Mouse (Mus musculus) adrenal gland, adult 10 weeks (tissue): ENCODE data around the gene Scnm1. TPM values are rescaled to one million over a fixed set of nuclear protein-coding genes. Genes with fewer than 3 reads are reported as not detected.

Source experiments
- polyA plus RNA-seq: library from polyadenylated mRNA; stranded (reverse); fragments of 350-450 nt; fragmentation: Illumina TruSeq; extraction: RNeasy Lipid Tissue Mini Kit (QIAGEN cat#74804); gene quantifications from one replicate; pipeline ENCODE4 v1.2.3, GENCODE M21; 2014; ENCODE audit warnings: low read depth, low replicate concordance

Scnm1 gene
- polyA plus RNA-seq, result 16.7 TPM

DNA sequence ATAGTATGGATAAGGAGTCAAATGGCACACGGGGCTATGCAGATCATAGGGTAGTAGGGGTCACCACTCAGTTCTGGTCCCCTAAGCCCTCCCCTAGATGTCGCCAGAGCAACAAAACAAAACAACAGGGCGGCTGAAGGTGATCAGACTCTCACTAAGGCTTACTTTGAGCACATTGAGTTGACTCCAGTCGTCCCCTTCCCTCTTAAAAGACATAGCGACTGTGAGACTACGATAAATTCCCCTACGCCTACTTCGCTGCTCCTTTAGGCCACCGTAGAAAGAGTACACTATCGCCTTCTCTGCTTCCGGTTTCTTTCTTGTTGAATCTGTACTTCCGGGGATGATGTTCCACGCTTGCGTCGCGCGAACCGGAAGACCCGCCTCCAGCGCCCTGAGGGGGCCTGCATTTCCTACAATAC is at the start of gene Scnm1, which contains the start of gene Lysmd1:
TSS of gene Scnm1 (minus strand) at position 332 of the 422 bp plus-strand sequence.
TSS of gene Lysmd1 (plus strand) at position 409 of the 422 bp plus-strand sequence.

DNA sequence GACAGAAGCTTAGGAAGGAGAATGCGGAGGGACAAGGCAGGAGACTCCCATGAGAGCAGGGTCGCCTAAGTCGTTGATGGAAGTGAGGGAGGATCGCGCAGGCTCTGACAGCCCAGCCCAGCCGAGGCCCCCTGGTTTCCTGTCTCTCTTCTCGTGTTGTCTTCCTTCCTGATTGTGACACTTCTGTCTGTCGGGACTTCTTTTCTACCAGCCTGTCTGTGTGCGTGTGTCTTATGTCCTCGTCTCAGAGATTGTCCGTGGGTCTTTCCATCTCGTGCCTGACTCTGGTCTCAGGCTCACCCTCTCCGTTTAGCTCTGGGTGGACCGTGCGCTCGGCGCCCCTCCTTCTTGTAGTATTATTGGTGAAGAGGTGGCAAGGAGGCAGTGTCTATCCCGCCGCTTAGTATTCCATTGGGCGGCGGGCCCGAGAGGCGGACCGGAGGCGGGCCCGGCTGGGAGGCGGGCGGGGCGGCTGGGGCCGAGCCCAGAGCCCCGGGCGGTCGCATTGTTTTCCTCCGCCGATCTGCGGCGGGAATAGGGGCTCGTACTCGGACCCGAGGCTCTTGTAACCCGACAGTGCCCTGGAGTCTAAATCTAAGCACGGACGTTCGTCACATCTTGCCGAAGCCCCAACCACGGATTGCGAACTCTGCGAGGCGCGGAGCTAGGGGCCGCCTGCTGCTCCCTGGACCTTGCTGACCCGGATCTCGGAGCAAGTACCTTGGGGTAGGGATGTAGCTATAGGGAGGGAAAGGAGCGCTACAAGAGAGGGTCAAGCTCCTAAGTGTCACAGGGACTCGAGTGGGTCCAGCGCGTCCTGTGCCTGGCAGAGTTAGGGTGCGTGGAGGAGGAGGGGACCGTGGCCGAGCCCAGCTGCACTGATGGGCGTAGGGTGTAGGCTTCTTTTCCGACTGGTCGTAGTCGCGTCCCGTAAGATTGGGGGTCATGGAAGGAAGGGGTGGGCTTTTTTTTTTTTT is 26.5 kb upstream of the Scnm1 start, which contains the start of gene Sema6c:
TSS of gene Sema6c (plus strand) at position 471 of the 977 bp plus-strand sequence.

DNA sequence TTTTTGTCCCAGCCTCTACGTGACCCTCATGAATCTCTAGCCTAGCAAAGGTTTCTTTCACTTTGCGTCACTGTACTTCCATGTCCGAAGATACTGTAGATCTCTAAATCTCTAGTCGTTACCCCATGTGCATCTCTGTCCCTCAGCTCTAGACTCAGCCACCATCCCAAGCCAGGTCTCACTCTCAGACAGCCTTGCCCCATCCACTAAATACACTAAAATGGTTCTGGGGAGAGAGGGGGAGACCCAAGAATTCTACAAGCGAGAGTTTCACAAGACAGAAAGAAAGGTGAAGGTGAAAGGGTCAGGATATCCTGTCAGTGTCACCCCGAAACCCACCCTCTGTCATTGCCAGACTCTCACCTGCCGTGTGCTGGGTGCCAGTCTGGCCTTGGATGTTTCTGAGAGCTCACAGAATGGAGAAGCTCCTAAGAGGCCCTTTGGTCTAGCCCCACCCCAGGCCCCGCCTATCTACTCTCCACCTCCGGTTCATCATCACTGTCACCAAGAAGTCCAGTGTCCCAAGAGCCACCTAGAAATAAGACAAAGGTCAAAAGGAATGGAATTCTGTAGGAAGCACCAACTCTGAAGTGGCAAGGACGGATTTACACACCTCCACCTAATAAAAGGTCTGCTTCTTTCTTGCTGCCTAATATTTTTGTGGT is 8.3 kb upstream of the Scnm1 start, which contains the start of gene Tnfaip8l2:
TSS of gene Tnfaip8l2 (minus strand) at position 409 of the 665 bp plus-strand sequence.

DNA sequence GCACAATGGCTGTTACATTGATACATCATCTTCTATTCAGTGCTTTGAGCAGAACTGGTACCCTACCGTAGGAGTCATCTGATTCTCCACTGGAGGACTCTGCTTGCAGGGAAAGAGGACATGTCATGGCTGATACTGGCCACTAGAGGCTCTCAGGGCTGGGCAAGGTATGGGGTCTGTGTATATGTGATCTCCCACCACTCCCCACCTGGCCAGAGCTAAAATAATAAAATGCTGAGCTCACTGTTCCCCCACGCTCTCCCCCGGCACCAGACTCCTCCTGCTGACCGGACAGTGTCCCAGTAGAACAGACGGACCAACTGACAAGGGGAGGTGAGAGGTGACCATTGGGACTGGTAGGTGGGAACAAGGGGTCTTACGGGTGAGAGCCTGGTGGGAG is 9.6 kb downstream of the Scnm1 start, which contains the start of gene Tmod4:
TSS of gene Tmod4 (plus strand) at position 231 of the 400 bp plus-strand sequence.

DNA sequence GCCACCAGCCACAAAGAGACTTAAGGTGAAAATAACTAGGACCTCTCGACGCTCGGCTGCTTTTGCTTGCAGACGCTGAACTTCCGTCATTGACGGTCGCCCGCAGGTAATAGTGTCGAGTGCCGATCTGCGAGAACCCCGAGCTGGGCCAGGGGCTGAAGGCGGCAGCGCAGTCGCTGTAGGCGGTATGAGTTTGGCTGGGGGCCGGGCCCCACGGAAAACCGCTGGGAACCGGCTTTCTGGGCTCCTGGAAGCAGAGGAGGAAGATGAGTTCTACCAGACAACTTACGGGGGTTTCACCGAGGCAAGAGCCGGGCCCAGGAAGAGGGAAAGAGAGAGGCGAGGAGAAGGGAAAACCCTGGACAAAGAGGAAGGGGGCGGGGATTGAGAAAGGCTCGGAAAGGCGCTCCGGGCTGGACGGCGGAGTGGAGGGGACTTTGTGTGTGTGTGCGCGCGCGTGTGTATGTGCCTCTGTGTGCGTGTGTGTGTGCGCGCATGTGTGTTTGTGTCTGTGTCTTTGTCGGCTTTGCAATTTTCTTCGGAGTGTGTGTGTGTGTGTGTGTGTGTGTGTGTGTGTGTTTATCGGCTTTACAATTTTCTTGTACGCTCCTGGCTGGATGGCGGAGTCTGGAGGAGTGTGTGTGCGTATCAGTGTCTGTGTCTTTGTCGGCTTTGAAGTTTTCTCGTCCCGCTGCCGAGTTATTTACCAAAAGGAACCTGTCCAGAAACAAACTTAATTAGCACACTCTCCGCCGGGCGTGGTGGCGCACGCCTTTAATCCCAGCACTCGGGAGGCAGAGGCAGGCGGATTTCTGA is 22.7 kb downstream of the Scnm1 start, which contains the start of gene Vps72:
TSS of gene Vps72 (plus strand) at position 112 of the 816 bp plus-strand sequence.

DNA sequence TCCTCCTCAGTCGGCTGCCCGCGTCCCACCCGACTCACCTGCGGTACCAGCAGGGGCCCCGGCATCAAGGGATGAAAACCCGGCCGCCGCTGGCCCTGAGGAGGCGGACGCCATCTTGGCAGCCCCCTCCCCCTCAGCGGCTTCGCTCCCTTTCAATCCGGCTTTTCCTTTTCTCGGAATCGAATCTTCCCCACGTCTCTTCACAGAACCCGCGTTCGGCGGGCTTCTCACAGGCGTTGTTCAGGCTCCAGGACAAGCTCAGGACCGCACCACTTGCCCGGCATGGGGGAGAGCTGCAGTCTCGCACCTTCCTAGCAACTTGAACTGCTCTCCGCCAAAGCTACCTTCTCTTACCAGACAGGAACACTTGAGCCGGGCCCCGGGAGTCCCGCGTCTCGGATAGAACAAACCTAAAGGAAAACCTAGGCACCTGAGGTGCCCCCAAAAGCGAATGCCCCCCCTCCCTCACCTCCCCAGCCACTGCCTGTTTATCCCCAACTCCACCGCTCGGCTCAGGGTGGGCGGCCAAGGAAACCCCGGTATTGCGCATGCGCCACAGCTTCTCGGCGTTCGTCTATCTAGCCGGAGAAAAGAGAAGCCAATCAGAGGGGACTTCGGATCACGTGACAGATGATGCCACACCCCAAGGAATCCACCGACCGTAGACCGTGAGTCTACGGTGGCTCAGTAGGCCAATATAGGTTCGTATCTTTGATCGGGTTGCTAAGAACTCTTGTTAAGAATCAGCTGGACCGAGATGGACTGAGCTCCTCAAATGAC is 27.3 kb downstream of the Scnm1 start, which contains the start of gene Pip5k1a:
TSS of gene Pip5k1a (minus strand) at position 593 of the 780 bp plus-strand sequence.

Other genes with a start within 250 kb of the Scnm1 start
- gene Psmb4, start 247.1 kb downstream of the Scnm1 start, polyA plus RNA-seq, result 53.7 TPM
- 3.7 TPM for gene Selenbp1, start 201.0 kb downstream of the Scnm1 start, polyA plus RNA-seq
- gene Rfx5, start 179.9 kb downstream of the Scnm1 start, polyA plus RNA-seq, result 26.5 TPM
- 14.2 TPM for gene Pi4kb, start 159.3 kb downstream of the Scnm1 start, polyA plus RNA-seq
- gene Zfp687, start 118.6 kb downstream of the Scnm1 start, polyA plus RNA-seq, result 7.3 TPM
- 15.6 TPM for gene Psmd4, start 91.4 kb downstream of the Scnm1 start, polyA plus RNA-seq
- gene Pip5k1a, start 27.1 kb downstream of the Scnm1 start, polyA plus RNA-seq, result 30.4 TPM
- gene Vps72, start 23.0 kb downstream of the Scnm1 start, polyA plus RNA-seq, result 10.4 TPM
- 5.0 TPM for gene Tmod4, start 9.5 kb downstream of the Scnm1 start, polyA plus RNA-seq
- 2.9 TPM for gene Lysmd1, start 77 bp upstream of the Scnm1 start, polyA plus RNA-seq
- not detected for gene Tnfaip8l2, start 8.3 kb upstream of the Scnm1 start, polyA plus RNA-seq
- not detected for gene Sema6c, start 26.4 kb upstream of the Scnm1 start, polyA plus RNA-seq
- 28.5 TPM for gene Gabpb2, start 83.9 kb upstream of the Scnm1 start, polyA plus RNA-seq
- gene Cdc42se1, start 94.7 kb upstream of the Scnm1 start, polyA plus RNA-seq, result 32.4 TPM
- 29.9 TPM for gene Mllt11, start 98.2 kb upstream of the Scnm1 start, polyA plus RNA-seq
- not detected for gene Gm128, start 107.6 kb upstream of the Scnm1 start, polyA plus RNA-seq
- gene Bnipl, start 117.2 kb upstream of the Scnm1 start, polyA plus RNA-seq, result not detected
- 221 TPM for gene Mindy1, start 147.3 kb upstream of the Scnm1 start, polyA plus RNA-seq
- gene Prune1, start 148.1 kb upstream of the Scnm1 start, polyA plus RNA-seq, result 13.7 TPM
- gene Anxa9, start 173.2 kb upstream of the Scnm1 start, polyA plus RNA-seq, result 1.2 TPM
- 221 TPM for gene Cers2, start 180.8 kb upstream of the Scnm1 start, polyA plus RNA-seq
- gene Setdb1, start 223.2 kb upstream of the Scnm1 start, polyA plus RNA-seq, result 15.8 TPM